Mouse (Mus musculus) cortical plate, adult 2 months (tissue): ENCODE results near the gene Mycbpap. TPM values are rescaled to one million over a fixed set of nuclear protein-coding genes. Genes with fewer than 3 reads are reported as not detected.
A peak's percentile ranks its signal among the peaks of the same experiment; 100 is the strongest.

Experiments used
- H3K27ac ChIP-seq: fragments of 200-500 bp; 2 replicates; pipeline ENCODE4 v1.5.1; 2012; ENCODE audit warnings: low read length, control low read depth, inconsistent platforms; ENCODE audit not compliant: insufficient read depth
- H3K4me1 ChIP-seq: fragments of 200-500 bp; 2 replicates; pipeline ENCODE4 v1.6.1; 2011; ENCODE audit warnings: low read length; ENCODE audit not compliant: control insufficient read depth, insufficient read depth
- H3K4me3 ChIP-seq: fragments of 200-500 bp; 2 replicates; pipeline ENCODE4 v1.5.1; 2011; ENCODE audit warnings: mild to moderate bottlenecking, low read length, control low read depth; ENCODE audit not compliant: insufficient read depth
- CTCF ChIP-seq: fragments of 200-500 bp; IDR thresholded peaks from 2 replicates; pipeline ENCODE4 v1.5.1; 2011; ENCODE audit warnings: mild to moderate bottlenecking, control low read depth, low read length; ENCODE audit not compliant: insufficient read depth; ENCODE audit errors: extremely low read depth
- POLR2A ChIP-seq: fragments of 200-500 bp; IDR thresholded peaks from 2 replicates; pipeline ENCODE4 v1.6.1; 2011; ENCODE audit warnings: mild to moderate bottlenecking, low read length, control low read depth; ENCODE audit not compliant: insufficient read depth; ENCODE audit errors: extremely low read depth
- polyA plus RNA-seq: library from polyadenylated mRNA; depleted of rRNA; stranded (reverse); fragments of >200 nt; gene quantifications from 2 replicates; pipeline ENCODE4 v1.2.3, GENCODE M21; 2012; rRNA removed

The Mycbpap gene
- 2.4 and 2.5 TPM in 2 replicates for polyA plus RNA-seq

- TF ChIP-seq CTCF (no peak), POLR2A (0 out of 2 replicates have a peak, but pooled peaks have one; percentile 5)
- H3K4me1 ChIP-seq: no peaks in the 10 kb centered on the region
- no peak within 1 kb of the TSS for H3K27ac ChIP-seq
- H3K4me3 ChIP-seq: peak within 1 kb of the TSS; percentile 55
Measured at GRCm38 (mm10) chr11:94521219-94521843, at the start of gene Mycbpap. Mycbpap (minus strand) TSS chr11:94521742.

DNA sequence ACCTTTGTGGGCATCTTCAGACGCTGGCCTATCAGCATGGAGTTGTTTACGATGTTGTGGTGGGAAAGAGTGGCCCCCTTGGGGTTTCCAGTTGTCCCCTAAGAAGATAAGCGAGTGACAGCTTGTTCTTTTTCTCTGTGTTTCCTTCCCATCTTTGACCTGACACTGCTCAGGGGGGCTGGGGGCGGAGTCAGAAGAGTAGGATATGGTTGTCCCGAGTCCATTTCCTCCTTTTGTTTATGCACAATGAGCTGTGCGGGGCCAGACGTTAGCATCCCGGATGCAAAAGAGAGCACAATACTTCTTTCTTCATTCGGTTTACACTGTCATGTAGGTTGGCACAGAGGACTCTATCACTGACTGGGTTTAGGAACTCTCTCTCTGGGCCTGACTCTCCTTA, 49.1 kb upstream of the Mycbpap start:
- TF ChIP-seq CTCF (no peak), POLR2A (no peak)
- Histone ChIP-seq H3K4me3 (no peak overlapping the region), H3K27ac (no peak overlapping the region), H3K4me1 (no peaks in the 10 kb centered on the region)

GRCm38 (mm10) chr11:94567326-94567725, 45.8 kb upstream of the Mycbpap start:
- no peaks in the 10 kb centered on the region for H3K4me1 ChIP-seq
- no peak for TF ChIP-seq CTCF
- H3K27ac ChIP-seq: no peak overlapping the region
- no peak overlapping the region for H3K4me3 ChIP-seq

DNA sequence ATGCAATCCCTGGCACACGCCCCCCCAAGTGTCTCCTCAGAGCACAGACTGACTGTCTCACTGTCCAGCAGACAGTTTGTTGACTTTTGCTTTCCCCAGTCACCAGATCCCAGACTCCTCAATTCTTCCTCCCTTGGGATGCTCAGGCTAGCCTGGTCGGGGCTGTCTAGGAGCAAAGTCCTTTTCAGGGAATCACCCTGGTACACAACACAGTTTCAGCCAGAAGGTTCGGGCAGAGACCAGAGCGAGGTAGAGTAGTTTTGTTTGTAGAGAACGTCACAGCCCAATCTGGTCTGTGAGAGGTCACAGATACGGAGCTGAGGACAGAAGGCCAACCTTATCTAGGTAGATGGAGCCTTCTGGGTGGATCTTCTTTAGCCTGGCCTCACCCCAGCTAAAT, 45.0 kb upstream of the Mycbpap start:
- no peaks in the 10 kb centered on the region for H3K4me1 ChIP-seq
- H3K4me3 ChIP-seq: no peak overlapping the region
- no peak overlapping the region for H3K27ac ChIP-seq
- TF ChIP-seq POLR2A (no peak), CTCF (no peak)

DNA sequence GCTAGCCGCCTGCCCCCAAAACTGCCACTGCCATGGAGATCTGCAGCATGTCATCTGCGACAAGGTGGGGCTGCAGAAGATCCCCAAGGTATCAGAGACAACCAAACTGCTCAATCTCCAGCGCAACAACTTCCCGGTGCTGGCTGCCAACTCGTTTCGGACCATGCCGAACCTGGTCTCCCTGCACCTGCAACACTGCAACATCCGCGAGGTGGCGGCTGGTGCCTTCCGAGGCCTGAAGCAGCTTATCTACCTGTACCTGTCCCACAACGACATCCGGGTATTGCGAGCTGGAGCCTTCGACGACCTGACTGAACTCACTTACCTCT, 43.6 kb upstream of the Mycbpap start:
- no peak overlapping the region for H3K4me3 ChIP-seq
- H3K4me1 ChIP-seq: no peaks in the 10 kb centered on the region
- TF ChIP-seq CTCF: no peak
- TF ChIP-seq POLR2A: no peak
- H3K27ac ChIP-seq: no peak overlapping the region

GRCm38 (mm10) chr11:94564437-94565150, 43.1 kb upstream of the Mycbpap start, which contains the start of gene Chad:
Chad (plus strand) TSS chr11:94565047.
- TF ChIP-seq POLR2A (no peak), CTCF (no peak)
- Histone ChIP-seq H3K27ac (no peak within 1 kb of the TSS), H3K4me3 (no peak within 1 kb of the TSS), H3K4me1 (no peaks in the 10 kb centered on the region)

DNA sequence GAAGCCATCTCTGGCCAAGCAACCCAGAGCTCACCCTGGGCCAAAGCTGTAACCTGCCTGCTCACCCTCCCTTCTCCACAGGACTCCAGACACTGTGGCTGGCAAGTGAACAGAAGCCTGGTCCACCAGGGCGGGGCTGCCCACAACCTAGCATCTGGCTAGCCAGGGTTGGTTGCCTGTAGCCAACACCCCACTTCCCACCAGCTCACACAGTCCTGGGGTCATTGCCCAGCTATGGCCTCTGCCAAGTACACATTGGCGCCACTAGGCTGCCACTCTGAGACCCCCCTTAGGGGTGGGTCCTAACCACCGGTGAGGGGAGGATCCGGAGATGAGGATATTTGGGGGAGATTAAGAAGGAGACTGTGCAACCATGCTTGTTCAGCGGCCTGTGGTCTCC, 42.3 kb upstream of the Mycbpap start:
- Histone ChIP-seq H3K27ac (no peak overlapping the region), H3K4me3 (no peak overlapping the region), H3K4me1 (no peaks in the 10 kb centered on the region)
- no peak for TF ChIP-seq POLR2A

GRCm38 (mm10) chr11:94563383-94563782, 41.8 kb upstream of the Mycbpap start:
- TF ChIP-seq POLR2A: no peak
- no peak for TF ChIP-seq CTCF
- Histone ChIP-seq H3K4me1 (no peaks in the 10 kb centered on the region), H3K27ac (no peak overlapping the region), H3K4me3 (no peak overlapping the region)

DNA sequence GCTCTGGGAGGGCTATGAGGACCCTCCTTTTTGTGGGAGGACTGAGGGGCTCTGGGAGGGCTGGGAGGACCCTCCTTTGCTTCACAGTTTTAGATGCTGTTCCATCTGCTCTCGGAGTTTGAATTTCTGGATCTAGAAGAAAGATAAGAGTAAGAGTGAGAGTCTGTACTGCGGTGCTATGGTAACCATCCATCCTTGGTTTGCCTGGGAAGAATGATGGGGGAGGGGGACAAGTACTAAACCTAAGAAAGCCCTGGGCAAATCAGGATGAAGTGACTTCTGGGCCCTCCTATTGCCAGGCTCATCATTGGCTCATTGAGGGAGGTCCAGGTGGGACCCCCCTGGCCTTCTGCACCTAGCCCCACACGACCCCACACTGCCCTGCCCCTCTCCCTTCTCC, 36.7 kb upstream of the Mycbpap start:
- no peak overlapping the region for H3K27ac ChIP-seq
- no peak overlapping the region for H3K4me3 ChIP-seq
- TF ChIP-seq CTCF (no peak), POLR2A (no peak)
- H3K4me1 ChIP-seq: no peaks in the 10 kb centered on the region

GRCm38 (mm10) chr11:94550442-94550744, 28.9 kb upstream of the Mycbpap start:
- TF ChIP-seq CTCF (no peak), POLR2A (no peak)
- 0 out of 2 replicates have a peak, but pooled peaks cover 1% of the 10 kb centered on the region for H3K4me1 ChIP-seq
- no peak overlapping the region for H3K27ac ChIP-seq
- no peak overlapping the region for H3K4me3 ChIP-seq
